Mouse (Mus musculus) kidney, postnatal 0 days (tissue): Measurements from ENCODE around the gene Smyd4. TPM values are rescaled to one million over a fixed set of nuclear protein-coding genes. Genes with fewer than 3 reads are reported as not detected.

Experiments used
- ATAC-seq: fragments of 200-750 bp; cut with Nextera tagmentation; replicated peaks from 2 replicates; pipeline ENCODE4 v1.8.0; 2017; ENCODE audit warnings: low read depth, moderate number of reproducible peaks, moderate TSS enrichment, moderate library complexity; ENCODE audit not compliant: low FRiP score
- DNase-seq: peaks from one replicate; pipeline ENCODE4 v3.0.0-alpha.2; 2016; ENCODE audit warnings: low spot score
- H3K27ac ChIP-seq: fragments of 300-500 bp; sonication (generic); 2 replicates; pipeline ENCODE4 v1.5.1; 2014; ENCODE audit warnings: mild to moderate bottlenecking
- H3K27me3 ChIP-seq: fragments of 300-500 bp; sonication (generic); 2 replicates; pipeline ENCODE4 v1.6.1; 2014; ENCODE audit warnings: low read length, mixed read lengths; ENCODE audit not compliant: insufficient read depth
- H3K36me3 ChIP-seq: fragments of 300-500 bp; sonication (generic); 2 replicates; pipeline ENCODE4 v1.6.1; 2014; ENCODE audit warnings: low read length, mixed read lengths; ENCODE audit not compliant: insufficient read depth
- H3K4me1 ChIP-seq: fragments of 300-500 bp; sonication (generic); replicated peaks from 2 replicates; pipeline ENCODE4 v1.6.1; 2014; ENCODE audit warnings: antibody characterized with exemption, low read length, mixed read lengths; ENCODE audit not compliant: insufficient read depth
- H3K4me2 ChIP-seq: fragments of 300-500 bp; sonication (generic); 2 replicates; pipeline ENCODE4 v1.6.1; 2014; ENCODE audit warnings: mild to moderate bottlenecking, low read length, moderate library complexity, mixed read lengths
- H3K4me3 ChIP-seq: fragments of 300-500 bp; sonication (generic); replicated peaks from 2 replicates; pipeline ENCODE4 v1.5.1; 2014; ENCODE audit warnings: low read depth, low read length
- H3K9ac ChIP-seq: fragments of 300-500 bp; sonication (generic); 2 replicates; pipeline ENCODE4 v1.6.1; 2014; ENCODE audit warnings: low read depth, low read length
- H3K9me3 ChIP-seq: fragments of 300-500 bp; sonication (generic); replicated peaks from 2 replicates; pipeline ENCODE4 v1.6.1; 2016; ENCODE audit warnings: low read length, inconsistent platforms, mixed read lengths
- CTCF ChIP-seq: IDR thresholded peaks from 2 replicates; pipeline ENCODE4 v1.5.1; 2016; ENCODE audit warnings: antibody characterized with exemption, low read depth, mild to moderate bottlenecking, moderate library complexity
- WGBS: fragments of 180-500 bp; shearing (Covaris S2); extraction: QIAGEN DNeasy Blood & Tissue Kit; methylation state at CpG from one replicate; pipeline ENCODE4 v1.1.7; 2014; 5-methylcytosine and 5-hydroxymethylcytosine counted together
- polyA plus RNA-seq: library from polyadenylated mRNA; unstranded; fragments of >200 nt; fragmentation: Nextera tagmentation; extraction: Ambion mirVana; gene quantifications from 2 replicates; pipeline ENCODE4 v1.2.1, GENCODE M21; 2015

Smyd4 gene
- polyA plus RNA-seq, 1 experiment from 2014 or later, result 9.0 TPM

DNA sequence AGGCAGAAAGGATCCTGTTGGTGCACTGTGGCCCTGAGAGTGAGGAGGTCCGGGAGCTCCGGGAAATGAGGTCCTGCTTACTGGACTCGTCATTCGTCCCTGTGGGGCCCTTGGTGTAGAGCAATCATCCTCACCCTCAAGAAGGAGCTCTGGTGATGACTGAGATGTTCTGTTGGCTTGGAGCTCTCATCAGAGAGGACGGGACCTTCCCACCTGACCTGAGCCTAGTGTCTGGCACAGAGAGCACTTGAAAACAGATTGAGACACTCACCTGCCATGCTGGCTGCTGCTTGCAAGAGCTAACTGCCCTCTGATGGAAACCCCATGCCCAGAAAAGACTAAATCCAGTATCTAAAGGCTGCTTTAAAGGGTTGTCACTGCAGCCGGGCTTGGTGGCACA lies 56.6 kb downstream of the Smyd4 start:
- ATAC-seq, result no peak
- 94% methylated on average over 6 of the region's 6 CpGs for WGBS

DNA sequence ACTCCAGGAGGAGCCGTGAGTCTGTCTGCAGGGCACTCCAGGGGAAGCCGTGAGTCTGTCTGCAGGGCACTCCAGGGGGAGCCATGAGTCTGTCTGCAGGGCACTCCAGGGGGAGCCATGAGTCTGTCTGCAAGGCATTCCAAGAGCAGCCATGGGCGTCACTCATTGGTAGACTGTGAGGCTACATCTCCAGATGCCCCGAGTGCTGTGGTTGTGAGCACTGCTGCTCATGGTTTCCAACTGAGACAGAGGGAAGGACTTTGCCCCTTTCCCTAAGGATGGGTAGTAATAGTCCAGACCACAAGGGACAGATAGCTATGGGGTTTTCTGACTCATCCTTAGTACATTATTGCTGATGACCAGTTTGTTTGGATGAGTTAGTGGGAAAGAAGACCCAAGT lies 57.9 kb downstream of the Smyd4 start:
- no peak for DNase-seq
- WGBS, result 71% methylated on average over 4 of the region's 4 CpGs
- no peaks in the 10 kb centered on the region for H3K36me3 ChIP-seq

More for the DNA sequence above, 56.6 kb downstream of the Smyd4 start:
- no peaks in the 10 kb centered on the region for H3K27me3 ChIP-seq
- H3K4me2 ChIP-seq, result no peak overlapping the region
- H3K27ac ChIP-seq, result no peak overlapping the region
- H3K36me3 ChIP-seq, result no peaks in the 10 kb centered on the region
- no peak overlapping the region for H3K4me3 ChIP-seq
- DNase-seq, result no peak
- TF ChIP-seq CTCF, result no peak
- no peaks in the 10 kb centered on the region for H3K4me1 ChIP-seq
- H3K9ac ChIP-seq, result no peak overlapping the region
- no peaks in the 10 kb centered on the region for H3K9me3 ChIP-seq

DNA sequence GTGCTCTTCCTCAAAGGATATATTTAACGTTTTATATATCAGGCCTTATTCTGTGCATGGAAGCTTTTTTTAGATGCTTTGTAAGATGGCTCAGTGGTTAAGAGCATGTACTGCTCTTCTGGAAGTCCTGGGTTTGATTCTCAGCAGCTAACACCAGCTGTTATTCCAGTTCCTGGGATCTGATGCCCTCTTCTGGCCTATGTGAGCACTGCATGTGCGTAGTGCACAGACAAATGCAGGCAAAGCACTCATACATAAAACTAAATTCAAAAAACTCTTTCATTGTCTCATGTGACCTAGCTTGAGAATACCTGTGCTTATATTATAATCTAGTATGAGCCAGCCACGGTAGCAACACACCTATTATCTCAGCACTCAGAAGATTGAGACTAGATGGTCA lies 58.6 kb downstream of the Smyd4 start:
- ATAC-seq (no peak), DNase-seq (peak; percentile 19)
- peak; percentile 76 for TF ChIP-seq CTCF
- H3K4me1 ChIP-seq, result 0 out of 2 replicates have a peak, but pooled peaks cover 3% of the 10 kb centered on the region
- H3K27ac ChIP-seq, result no peak overlapping the region
- H3K27me3 ChIP-seq, result no peaks in the 10 kb centered on the region
- H3K4me3 ChIP-seq, result no peak overlapping the region
- H3K36me3 ChIP-seq, result no peaks in the 10 kb centered on the region
- H3K4me2 ChIP-seq, result no peak overlapping the region
- 45% methylated on average over 3 of the region's 3 CpGs for WGBS
- H3K9me3 ChIP-seq, result no peaks in the 10 kb centered on the region
- no peak overlapping the region for H3K9ac ChIP-seq

More for the DNA sequence above, 57.9 kb downstream of the Smyd4 start:
- Histone ChIP-seq H3K9ac (no peak overlapping the region), H3K9me3 (no peaks in the 10 kb centered on the region), H3K27ac (no peak overlapping the region), H3K4me1 (0 out of 2 replicates have a peak, but pooled peaks cover 3% of the 10 kb centered on the region), H3K4me2 (no peak overlapping the region), H3K4me3 (no peak overlapping the region), H3K27me3 (no peaks in the 10 kb centered on the region)
- no peak for ATAC-seq
- TF ChIP-seq CTCF, result no peak

DNA sequence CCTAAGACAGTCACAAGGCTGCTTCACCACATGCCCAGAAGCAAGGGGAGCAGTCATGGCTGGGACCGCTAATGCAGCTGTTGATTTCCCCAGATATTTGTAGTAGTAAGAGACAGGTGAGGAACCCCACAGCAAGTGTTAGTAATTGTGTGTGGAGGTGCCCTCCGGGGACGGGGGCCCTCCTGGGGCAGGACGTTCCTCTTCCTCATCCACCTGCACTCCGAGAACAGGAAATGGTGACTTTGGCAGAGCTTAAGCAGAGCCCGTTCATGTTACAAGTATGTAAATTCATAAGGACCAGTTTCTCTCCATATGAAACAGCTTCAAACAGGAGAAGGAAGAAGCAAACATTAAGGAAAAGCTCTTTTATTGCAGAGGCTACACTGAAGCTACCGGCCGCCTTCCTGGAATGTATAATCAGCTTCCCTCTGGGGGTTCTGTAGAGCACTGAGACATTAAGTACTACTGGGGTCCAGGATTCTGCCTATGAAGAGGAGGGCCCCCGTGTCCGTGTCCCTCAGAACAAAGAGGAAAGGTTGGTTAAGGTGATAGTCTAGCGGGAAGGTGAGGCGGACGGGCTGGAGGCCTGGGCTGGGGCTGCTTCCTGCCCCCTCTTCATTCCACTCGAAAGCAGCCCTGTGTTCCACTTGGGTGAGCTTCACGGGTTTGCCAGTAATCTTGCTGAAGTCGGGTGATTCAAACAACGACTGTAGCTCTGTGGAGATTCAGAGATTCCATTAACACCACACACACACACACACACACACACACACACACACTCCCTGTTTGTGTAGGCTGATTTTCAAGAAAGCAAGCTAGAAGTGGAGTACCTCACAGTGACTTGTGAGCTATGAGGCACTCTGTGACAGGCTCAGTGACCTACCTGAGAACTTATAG lies 61.7 kb downstream of the Smyd4 start:
- H3K4me1 ChIP-seq, result 0 out of 2 replicates have a peak, but pooled peaks cover 3% of the 10 kb centered on the region
- H3K9ac ChIP-seq, result peak overlapping the region; percentile 19; the same call in 1 of the 2 replicates
- ATAC-seq, result peak; percentile 69
- peak overlapping the region; percentile 82 for H3K27ac ChIP-seq
- DNase-seq, result peak; percentile 27
- 49% methylated on average over 17 of the region's 17 CpGs for WGBS
- TF ChIP-seq CTCF, result no peak
- no peak overlapping the region for H3K4me2 ChIP-seq
- H3K4me3 ChIP-seq, result no peak overlapping the region
- H3K27me3 ChIP-seq, result no peaks in the 10 kb centered on the region
- no peaks in the 10 kb centered on the region for H3K36me3 ChIP-seq
- H3K9me3 ChIP-seq, result no peaks in the 10 kb centered on the region

DNA sequence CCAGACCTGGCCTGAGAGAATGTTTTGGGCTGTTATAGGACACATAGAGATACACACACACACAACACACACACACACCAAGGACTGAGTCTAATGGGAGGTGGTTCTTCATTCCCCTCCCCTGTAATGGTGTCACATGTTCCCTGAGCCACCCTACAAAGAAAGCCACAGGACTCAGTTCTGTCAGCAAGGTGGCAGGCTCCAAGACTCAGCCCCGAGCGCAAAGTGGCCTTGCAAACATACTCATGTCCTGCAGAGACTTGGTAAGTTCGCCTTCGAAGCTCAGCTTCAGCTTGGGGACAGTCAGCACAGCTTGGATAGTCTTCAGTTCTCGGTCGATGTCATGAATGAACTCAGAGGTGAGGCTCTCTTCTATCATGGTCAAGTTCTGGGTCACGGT lies 62.4 kb downstream of the Smyd4 start:
- Histone ChIP-seq H3K27me3 (no peaks in the 10 kb centered on the region), H3K9ac (no peak overlapping the region), H3K4me3 (no peak overlapping the region), H3K4me2 (no peak overlapping the region), H3K4me1 (0 out of 2 replicates have a peak, but pooled peaks cover 3% of the 10 kb centered on the region), H3K36me3 (no peaks in the 10 kb centered on the region), H3K27ac (peak overlapping the region; percentile 82), H3K9me3 (no peaks in the 10 kb centered on the region)
- TF ChIP-seq CTCF, result no peak
- WGBS, result 88% methylated on average over 7 of the region's 7 CpGs
- ATAC-seq (no peak), DNase-seq (no peak)

GRCm38 (mm10) chr11:75415096-75415495 lies 66.9 kb downstream of the Smyd4 start:
- H3K9ac ChIP-seq, result no peak overlapping the region
- H3K9me3 ChIP-seq, result no peaks in the 10 kb centered on the region
- ATAC-seq, result no peak
- H3K27ac ChIP-seq, result no peak overlapping the region
- H3K27me3 ChIP-seq, result no peaks in the 10 kb centered on the region
- DNase-seq, result no peak
- H3K4me3 ChIP-seq, result no peak overlapping the region
- H3K36me3 ChIP-seq, result no peaks in the 10 kb centered on the region
- no peak overlapping the region for H3K4me2 ChIP-seq
- H3K4me1 ChIP-seq, result 0 out of 2 replicates have a peak, but pooled peaks cover 3% of the 10 kb centered on the region
- TF ChIP-seq CTCF, result no peak
- 56% methylated on average over 7 of the region's 7 CpGs for WGBS
